Mouse (Mus musculus) hindbrain, embryonic 12.5 days (tissue): ENCODE data around the gene Palmd. TPM values are rescaled to one million over a fixed set of nuclear protein-coding genes. Genes with fewer than 3 reads are reported as not detected.

ENCODE experiments used
- ATAC-seq: fragments of 200-750 bp; cut with Nextera tagmentation; 2 replicates; pipeline ENCODE4 v1.8.0; 2017; ENCODE audit warnings: moderate TSS enrichment; ENCODE audit not compliant: low FRiP score
- H3K27ac ChIP-seq: fragments of 300-500 bp; sonication (generic); 2 replicates; pipeline ENCODE4 v1.5.1; 2016; ENCODE audit warnings: mild to moderate bottlenecking
- H3K27me3 ChIP-seq: fragments of 300-500 bp; sonication (generic); 2 replicates; pipeline ENCODE4 v1.6.1; 2016; ENCODE audit warnings: mild to moderate bottlenecking
- H3K36me3 ChIP-seq: fragments of 300-500 bp; sonication (generic); 2 replicates; pipeline ENCODE4 v1.6.1; 2016; ENCODE audit warnings: mild to moderate bottlenecking
- H3K4me1 ChIP-seq: fragments of 300-500 bp; sonication (generic); 2 replicates; pipeline ENCODE4 v1.6.1; 2016
- H3K4me2 ChIP-seq: fragments of 300-500 bp; sonication (generic); replicated peaks from 2 replicates; pipeline ENCODE4 v1.6.1; 2016; ENCODE audit warnings: mild to moderate bottlenecking
- H3K4me3 ChIP-seq: fragments of 300-500 bp; sonication (generic); 2 replicates; pipeline ENCODE4 v1.5.1; 2016; ENCODE audit warnings: mild to moderate bottlenecking
- H3K9ac ChIP-seq: fragments of 300-500 bp; sonication (generic); 2 replicates; pipeline ENCODE4 v1.6.1; 2016; ENCODE audit warnings: mild to moderate bottlenecking, moderate library complexity
- H3K9me3 ChIP-seq: fragments of 300-500 bp; sonication (generic); replicated peaks from 2 replicates; pipeline ENCODE4 v1.6.1; 2016; ENCODE audit warnings: mild to moderate bottlenecking
- WGBS: fragments of 180-500 bp; shearing (Covaris S2); methylation state at CpG from one replicate; pipeline ENCODE4 v1.1.7; 2016; 5-methylcytosine and 5-hydroxymethylcytosine counted together
- polyA plus RNA-seq: library from polyadenylated mRNA; unstranded; fragments of >200 nt; fragmentation: Nextera tagmentation; extraction: Ambion mirVana; gene quantifications from 2 replicates; pipeline ENCODE4 v1.2.1, GENCODE M21; 2016

The Palmd gene
- polyA plus RNA-seq, 1 experiment from 2014 or later, result 6.9 TPM

DNA sequence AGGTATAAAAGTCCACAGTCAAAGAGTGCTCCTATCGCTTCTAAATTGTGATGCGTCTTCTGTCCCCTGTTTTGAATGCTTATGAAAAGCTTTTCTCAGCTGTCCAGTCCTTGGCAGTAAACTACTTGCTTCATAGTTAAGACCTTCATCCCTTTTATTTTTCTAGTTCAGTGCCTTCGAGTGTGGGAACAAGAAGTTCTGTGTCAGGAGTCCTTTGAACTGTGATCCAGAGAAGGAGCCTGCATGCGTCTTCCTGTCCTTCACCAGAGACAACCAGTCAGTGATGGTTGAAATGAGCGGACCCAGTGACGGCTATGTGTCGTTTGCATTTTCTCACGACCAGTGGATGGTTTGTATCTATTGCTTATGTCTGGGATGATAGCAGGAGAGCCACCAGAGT is 83.8 kb downstream of the Palmd start:
- Histone ChIP-seq H3K9me3 (no peaks in the 10 kb centered on the region), H3K36me3 (no peaks in the 10 kb centered on the region), H3K4me1 (no peaks in the 10 kb centered on the region), H3K27me3 (no peaks in the 10 kb centered on the region), H3K27ac (no peak overlapping the region), H3K4me3 (no peak overlapping the region), H3K9ac (no peak overlapping the region), H3K4me2 (no peak overlapping the region)
- no peak for ATAC-seq
- WGBS, result 90% methylated on average over 8 of the region's 8 CpGs

DNA sequence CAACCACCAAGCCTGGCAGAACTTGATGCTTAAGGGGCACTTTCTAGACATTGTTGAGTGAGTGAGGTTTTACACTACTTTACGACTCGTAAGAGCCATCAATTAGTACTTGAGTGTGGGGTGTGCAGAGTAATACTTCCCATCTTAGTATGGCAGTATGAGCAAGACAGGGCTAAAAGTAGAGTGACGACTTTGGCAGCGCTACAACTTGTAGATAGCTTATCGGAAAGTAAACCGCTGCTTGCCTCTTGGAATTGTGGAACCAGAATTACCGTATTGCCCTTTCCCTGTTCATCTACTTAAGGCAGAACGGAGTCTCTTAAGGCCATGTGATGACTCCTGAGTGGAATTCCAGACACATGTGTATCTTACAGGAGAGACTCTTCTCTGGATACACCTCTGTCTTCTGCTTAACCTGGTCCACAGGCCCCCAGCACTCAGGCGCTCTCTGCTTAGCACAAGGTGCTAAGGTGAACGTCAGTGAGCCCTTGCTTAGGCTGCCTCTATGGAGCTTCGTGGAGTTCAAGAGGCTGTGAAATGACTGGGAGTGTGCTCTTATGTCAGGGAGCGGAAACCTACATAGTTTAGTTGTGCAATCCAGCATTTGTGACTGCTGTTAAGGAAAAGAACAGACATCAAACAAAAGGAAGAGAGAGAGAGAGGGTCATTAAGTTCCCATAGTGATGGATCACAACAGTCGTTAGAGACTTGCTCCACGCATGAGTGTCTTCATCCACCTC is 86.4 kb downstream of the Palmd start:
- Histone ChIP-seq H3K4me3 (no peak overlapping the region), H3K4me1 (no peaks in the 10 kb centered on the region), H3K27ac (no peak overlapping the region), H3K4me2 (no peak overlapping the region), H3K9ac (no peak overlapping the region), H3K9me3 (no peaks in the 10 kb centered on the region), H3K27me3 (no peaks in the 10 kb centered on the region), H3K36me3 (no peaks in the 10 kb centered on the region)
- no peak for ATAC-seq
- WGBS, result 92% methylated on average over 14 of the region's 14 CpGs

DNA sequence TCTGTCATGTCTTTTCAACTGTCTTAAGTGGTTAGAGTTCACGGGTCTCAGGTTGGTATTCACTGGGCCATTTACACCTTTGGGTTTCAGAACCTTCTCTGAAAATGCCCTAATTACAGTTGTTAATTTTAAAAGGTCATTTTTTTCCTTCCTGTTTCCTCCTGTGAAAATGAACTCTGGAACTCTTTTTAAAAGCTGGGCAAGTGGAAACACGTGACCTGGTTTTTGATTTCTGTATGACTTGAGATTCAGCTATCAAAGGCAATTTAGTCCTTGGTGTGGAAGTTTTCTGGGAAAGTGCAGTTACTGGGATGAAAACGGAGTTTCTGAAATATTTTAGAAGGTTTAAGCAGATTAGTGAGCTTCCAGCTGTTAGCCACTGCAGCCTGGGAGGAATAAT is 98.4 kb downstream of the Palmd start:
- whole genome bisulfite sequencing, result 76% methylated on average over 3 of the region's 3 CpGs

More for the DNA sequence above, 98.4 kb downstream of the Palmd start:
- no peaks in the 10 kb centered on the region for H3K9me3 ChIP-seq
- H3K27me3 ChIP-seq, result no peaks in the 10 kb centered on the region
- no peak overlapping the region for H3K27ac ChIP-seq
- ATAC-seq, result no peak
- no peaks in the 10 kb centered on the region for H3K36me3 ChIP-seq
- H3K4me1 ChIP-seq, result no peaks in the 10 kb centered on the region
- no peak overlapping the region for H3K4me2 ChIP-seq
- H3K4me3 ChIP-seq, result no peak overlapping the region
- H3K9ac ChIP-seq, result no peak overlapping the region

Other genes starting within 250 kb of the Palmd start
- 18.6 and 21.0 TPM in 2 replicates for gene Agl, start 160.8 kb downstream of the Palmd start, polyA plus RNA-seq
- gene Frrs1, start 109.5 kb downstream of the Palmd start, polyA plus RNA-seq, result 6.0 and 10.2 TPM in 2 replicates
- gene 4930455H04Rik, start 720 bp downstream of the Palmd start, polyA plus RNA-seq, result not detected in 2 replicates